Mouse (Mus musculus) megakaryocyte, embryonic 14.5 days (primary cell): ENCODE data around the gene Dgkg. TPM values are rescaled to one million over a fixed set of nuclear protein-coding genes. Genes with fewer than 3 reads are reported as not detected.

Experiments
- H3K27me3 ChIP-seq: replicated peaks from 2 replicates; pipeline ENCODE3; 2012; ENCODE audit warnings: inconsistent platforms
- H3K36me3 ChIP-seq: replicated peaks from 2 replicates; pipeline ENCODE3; 2012; ENCODE audit warnings: low read length, inconsistent platforms, mixed read lengths
- H3K4me1 ChIP-seq: 2 replicates; pipeline ENCODE4 v1.6.1; 2012; ENCODE audit warnings: inconsistent platforms
- H3K4me3 ChIP-seq: replicated peaks from 2 replicates; pipeline ENCODE3; 2012; ENCODE audit warnings: moderate library complexity, mild to moderate bottlenecking, inconsistent platforms
- H3K9me3 ChIP-seq: 2 replicates; pipeline ENCODE4 v1.6.1; 2012; ENCODE audit warnings: inconsistent platforms
- FLI1 ChIP-seq: IDR thresholded peaks from 2 replicates; pipeline ENCODE4 v1.6.1; 2012; ENCODE audit warnings: low read length, inconsistent platforms, mixed read lengths
- GATA1 ChIP-seq: IDR thresholded peaks from 3 replicates; pipeline ENCODE4 v1.6.1; 2012; ENCODE audit warnings: mixed read lengths, low read length, inconsistent platforms, borderline replicate concordance
- polyA plus RNA-seq: library from polyadenylated mRNA; stranded (reverse); fragments of >175 nt; gene quantifications from 2 replicates; pipeline ENCODE4 v1.2.3, GENCODE M21; 2012; ENCODE audit warnings: low replicate concordance; ENCODE audit not compliant: insufficient read depth

Dgkg gene
- polyA plus RNA-seq, 1 experiment, result 2.9 TPM

DNA sequence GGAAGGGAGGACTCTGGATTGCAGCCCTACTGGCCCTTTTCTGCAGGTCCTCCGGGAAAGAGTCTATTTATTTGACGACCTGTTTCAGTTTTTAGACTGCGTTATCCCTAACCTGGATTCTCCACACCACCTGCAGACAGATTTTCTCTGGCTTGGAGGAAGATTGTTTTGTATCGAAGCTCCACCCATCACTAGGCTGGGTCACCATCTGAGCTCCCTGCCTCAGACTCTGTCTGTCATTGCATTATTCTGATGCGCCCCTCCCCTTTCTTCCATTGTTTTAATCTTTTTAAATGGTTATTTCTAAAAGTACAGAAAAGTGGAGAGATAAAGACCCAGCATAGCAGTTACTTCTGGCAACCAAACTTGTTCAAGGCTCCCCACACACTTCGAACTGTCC lies 151.4 kb downstream of the Dgkg start:
- TF ChIP-seq FLI1 (no peak), GATA1 (no peak)
- no peak overlapping the region for H3K4me3 ChIP-seq

DNA sequence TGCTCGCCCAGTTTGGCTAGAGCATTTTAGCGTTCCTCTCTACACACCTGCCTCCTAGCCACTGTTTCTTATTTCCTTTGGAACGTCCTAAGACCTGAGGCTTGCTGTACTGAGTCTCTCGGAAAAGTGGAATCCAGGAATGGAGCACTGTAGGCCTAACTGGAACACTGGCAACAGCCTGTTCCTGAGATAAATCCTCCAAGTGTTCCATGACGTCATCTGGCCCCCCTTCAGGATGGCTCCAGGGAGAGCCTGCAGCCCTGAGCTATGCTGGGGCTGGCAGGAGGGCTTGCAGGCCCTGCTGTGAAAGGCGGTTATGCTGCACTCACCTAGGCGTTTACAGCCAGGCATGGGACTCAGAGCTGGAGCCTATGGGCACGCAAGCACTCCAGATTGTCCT lies 152.2 kb downstream of the Dgkg start:
- Histone ChIP-seq H3K9me3 (no peaks in the 10 kb centered on the region), H3K4me3 (no peak overlapping the region), H3K27me3 (no peaks in the 10 kb centered on the region), H3K36me3 (peaks cover 81% of the 10 kb centered on the region), H3K4me1 (peaks cover 25% of the 10 kb centered on the region)
- no peak for TF ChIP-seq GATA1
- no peak for TF ChIP-seq FLI1

More for the DNA sequence above, 151.4 kb downstream of the Dgkg start:
- Histone ChIP-seq H3K9me3 (no peaks in the 10 kb centered on the region), H3K27me3 (no peaks in the 10 kb centered on the region), H3K4me1 (peaks cover 19% of the 10 kb centered on the region), H3K36me3 (peaks cover 80% of the 10 kb centered on the region)

DNA sequence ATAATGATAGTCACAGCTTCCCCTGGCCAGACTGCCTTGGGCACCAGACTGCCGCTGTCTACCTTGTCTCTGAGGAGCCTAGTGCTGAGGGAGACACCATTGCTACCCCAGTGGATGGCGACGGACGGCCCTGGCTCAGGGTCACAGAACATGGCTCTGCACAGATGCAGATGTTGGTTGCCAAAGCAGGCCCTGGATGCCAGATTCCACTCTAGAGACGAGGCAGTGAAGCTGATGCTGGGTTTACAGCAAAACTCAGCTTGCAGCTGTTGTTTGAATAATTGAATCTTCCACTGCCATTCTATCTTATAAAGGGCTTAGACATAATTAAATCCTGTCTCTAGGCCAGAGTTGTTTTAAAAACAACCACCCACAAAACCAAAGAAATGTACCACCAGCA lies 153.0 kb downstream of the Dgkg start:
- TF ChIP-seq GATA1 (no peak), FLI1 (no peak)
- Histone ChIP-seq H3K36me3 (peaks cover 81% of the 10 kb centered on the region), H3K4me1 (peaks cover 27% of the 10 kb centered on the region), H3K4me3 (no peak overlapping the region), H3K27me3 (no peaks in the 10 kb centered on the region), H3K9me3 (no peaks in the 10 kb centered on the region)

DNA sequence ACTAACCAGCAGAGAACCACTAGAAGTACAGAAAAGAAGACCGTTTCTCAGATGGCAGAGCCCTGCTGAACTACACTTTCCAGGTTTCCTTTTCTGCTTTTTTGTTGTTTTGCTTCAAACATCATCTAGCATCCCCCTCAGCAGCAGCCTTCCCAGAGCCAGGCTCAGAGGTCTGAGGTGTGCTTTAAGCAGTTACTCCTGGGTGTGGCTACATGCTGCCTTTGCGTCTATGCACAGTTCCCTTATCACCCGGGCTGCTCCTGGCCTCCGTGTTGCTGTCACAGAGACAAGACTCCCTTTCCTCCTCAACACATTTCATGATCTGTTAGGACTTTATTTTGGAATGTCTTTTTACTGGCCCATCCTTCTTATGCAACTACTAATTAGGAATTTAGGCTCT lies 153.6 kb downstream of the Dgkg start:
- Histone ChIP-seq H3K4me1 (peaks cover 27% of the 10 kb centered on the region), H3K36me3 (peaks cover 81% of the 10 kb centered on the region), H3K9me3 (no peaks in the 10 kb centered on the region), H3K4me3 (no peak overlapping the region), H3K27me3 (no peaks in the 10 kb centered on the region)
- TF ChIP-seq GATA1, result no peak
- no peak for TF ChIP-seq FLI1

DNA sequence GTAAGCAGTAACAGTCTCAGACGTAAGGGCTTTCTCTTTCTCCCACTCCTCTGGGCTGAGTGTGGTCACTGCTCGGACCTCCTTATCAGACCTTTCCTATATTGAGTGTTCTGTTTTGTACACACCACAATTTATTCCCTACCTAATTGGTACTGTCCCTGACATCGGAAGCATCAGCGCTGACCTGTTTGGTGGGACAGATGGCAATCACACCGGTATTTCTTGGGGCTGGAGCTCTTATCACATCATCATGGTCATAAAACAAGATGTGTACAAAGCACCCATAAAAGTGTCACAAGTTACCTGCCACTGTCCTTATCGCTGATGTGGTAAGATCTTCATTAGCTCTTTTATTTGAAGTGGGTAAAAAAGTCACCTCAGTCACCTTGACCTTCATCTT lies 155.2 kb downstream of the Dgkg start:
- no peak for TF ChIP-seq GATA1
- TF ChIP-seq FLI1, result no peak
- peaks cover 22% of the 10 kb centered on the region for H3K4me1 ChIP-seq
- no peaks in the 10 kb centered on the region for H3K9me3 ChIP-seq
- H3K27me3 ChIP-seq, result no peaks in the 10 kb centered on the region
- no peak overlapping the region for H3K4me3 ChIP-seq
- H3K36me3 ChIP-seq, result peaks cover 81% of the 10 kb centered on the region

DNA sequence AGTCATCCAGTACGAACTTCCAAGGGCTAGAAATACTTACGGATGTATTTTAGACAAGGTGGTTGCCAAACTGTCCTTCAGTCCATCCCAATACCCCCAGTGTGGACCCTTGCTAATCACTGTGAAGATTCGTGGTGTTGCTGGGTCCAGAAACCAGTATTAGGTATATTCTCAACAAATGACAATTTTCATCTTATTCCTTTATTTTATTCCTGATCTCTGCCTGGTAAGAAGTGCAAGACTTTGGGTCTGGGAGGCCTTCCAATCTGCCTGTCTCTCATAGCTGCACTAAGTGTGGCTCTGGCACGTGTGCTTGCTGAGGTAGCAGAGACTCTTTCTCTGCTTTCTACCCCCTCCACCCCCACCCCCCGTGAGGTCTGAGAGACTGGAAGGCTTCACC lies 156.5 kb downstream of the Dgkg start:
- Histone ChIP-seq H3K36me3 (peaks cover 84% of the 10 kb centered on the region), H3K9me3 (no peaks in the 10 kb centered on the region), H3K4me3 (no peak overlapping the region), H3K4me1 (peaks cover 22% of the 10 kb centered on the region), H3K27me3 (no peaks in the 10 kb centered on the region)
- TF ChIP-seq GATA1, result no peak
- no peak for TF ChIP-seq FLI1

DNA sequence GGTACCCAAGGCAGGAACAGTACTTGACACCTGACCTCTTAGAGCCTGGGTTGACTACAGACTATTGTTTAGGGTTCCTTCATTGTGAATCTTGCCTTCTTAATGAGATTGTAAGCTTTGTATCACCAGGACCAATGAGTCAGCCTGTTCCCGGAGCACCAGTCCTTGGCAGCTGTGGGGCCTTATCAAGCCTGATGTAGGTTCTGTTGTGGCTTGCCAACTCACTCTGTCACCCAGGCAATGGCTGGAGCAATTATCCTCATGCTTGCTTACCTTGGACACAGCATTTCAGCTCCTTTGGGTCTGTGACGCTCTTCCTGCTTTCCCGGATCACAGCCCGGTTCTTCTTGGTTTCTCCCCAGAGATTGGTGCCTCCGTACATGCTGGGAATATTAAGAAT lies 157.1 kb downstream of the Dgkg start:
- Histone ChIP-seq H3K27me3 (no peaks in the 10 kb centered on the region), H3K9me3 (no peaks in the 10 kb centered on the region), H3K4me1 (peaks cover 19% of the 10 kb centered on the region), H3K36me3 (peaks cover 84% of the 10 kb centered on the region), H3K4me3 (no peak overlapping the region)
- TF ChIP-seq GATA1 (no peak), FLI1 (no peak)

DNA sequence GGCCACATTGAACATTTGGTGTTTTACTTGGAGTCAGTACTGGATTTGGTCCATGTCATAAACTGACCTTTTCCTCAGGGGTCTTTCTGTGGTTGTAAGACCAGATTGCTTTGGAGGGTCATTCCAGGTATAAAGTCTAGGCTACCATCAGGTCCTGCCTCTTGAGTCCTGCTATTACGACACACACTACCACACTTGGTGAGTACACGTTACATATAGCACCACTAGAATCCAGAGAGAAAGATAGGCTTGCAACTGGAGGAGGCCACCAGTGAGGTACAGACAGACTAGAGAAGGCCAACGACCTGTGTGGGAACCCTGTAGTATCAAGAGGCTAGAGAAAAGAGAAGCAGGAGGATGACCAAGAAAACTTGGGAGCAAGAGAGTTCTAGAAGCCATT lies 157.6 kb downstream of the Dgkg start:
- H3K27me3 ChIP-seq, result no peaks in the 10 kb centered on the region
- H3K4me1 ChIP-seq, result peaks cover 14% of the 10 kb centered on the region
- no peaks in the 10 kb centered on the region for H3K9me3 ChIP-seq
- no peak overlapping the region for H3K4me3 ChIP-seq
- TF ChIP-seq GATA1, result no peak
- peaks cover 84% of the 10 kb centered on the region for H3K36me3 ChIP-seq

DNA sequence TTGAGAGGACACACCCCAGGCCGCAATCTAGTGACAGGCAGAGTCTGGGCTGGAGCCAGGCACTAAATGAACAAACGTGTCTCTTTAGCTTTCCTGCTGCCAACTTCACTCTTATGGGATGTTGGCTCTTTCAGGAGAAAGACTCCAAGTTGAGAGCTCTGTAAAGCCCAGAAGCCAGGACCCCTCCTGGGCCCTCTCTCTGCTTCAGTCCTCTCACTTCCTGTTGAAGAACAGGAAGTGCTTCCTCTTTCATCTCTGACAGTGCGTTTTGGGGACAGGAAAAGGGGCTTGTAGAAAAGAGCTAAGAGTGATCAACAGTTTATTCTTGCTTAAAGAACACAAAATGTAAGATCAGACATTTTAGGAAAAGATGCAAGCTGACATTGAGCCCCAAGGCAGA lies 159.0 kb downstream of the Dgkg start:
- Histone ChIP-seq H3K36me3 (peaks cover 84% of the 10 kb centered on the region), H3K4me1 (peaks cover 8% of the 10 kb centered on the region), H3K9me3 (no peaks in the 10 kb centered on the region), H3K27me3 (no peaks in the 10 kb centered on the region), H3K4me3 (no peak overlapping the region)
- TF ChIP-seq FLI1, result no peak
- no peak for TF ChIP-seq GATA1

DNA sequence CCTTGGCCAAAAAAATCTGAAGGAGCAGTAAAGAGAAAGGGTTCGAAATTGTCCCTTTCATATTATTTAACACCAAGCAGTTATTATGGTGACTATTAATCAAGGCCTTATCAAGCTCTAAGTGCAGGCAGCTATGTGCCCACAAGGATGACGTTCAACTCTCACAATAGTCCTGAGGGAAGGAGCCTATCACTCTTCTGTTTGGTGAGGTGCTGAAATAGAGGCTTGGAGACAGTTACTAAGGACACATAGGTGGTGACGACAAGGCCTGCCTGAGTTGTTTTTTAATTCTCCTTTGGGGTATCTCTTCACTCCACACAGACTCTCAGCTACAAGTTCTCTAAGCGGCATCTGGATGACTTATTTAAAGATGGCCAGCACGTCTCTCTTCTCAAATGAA lies 161.8 kb downstream of the Dgkg start:
- TF ChIP-seq FLI1 (no peak), GATA1 (no peak)
- Histone ChIP-seq H3K4me3 (no peak overlapping the region), H3K27me3 (no peaks in the 10 kb centered on the region), H3K36me3 (peaks cover 99% of the 10 kb centered on the region), H3K9me3 (no peaks in the 10 kb centered on the region), H3K4me1 (peaks cover 7% of the 10 kb centered on the region)

DNA sequence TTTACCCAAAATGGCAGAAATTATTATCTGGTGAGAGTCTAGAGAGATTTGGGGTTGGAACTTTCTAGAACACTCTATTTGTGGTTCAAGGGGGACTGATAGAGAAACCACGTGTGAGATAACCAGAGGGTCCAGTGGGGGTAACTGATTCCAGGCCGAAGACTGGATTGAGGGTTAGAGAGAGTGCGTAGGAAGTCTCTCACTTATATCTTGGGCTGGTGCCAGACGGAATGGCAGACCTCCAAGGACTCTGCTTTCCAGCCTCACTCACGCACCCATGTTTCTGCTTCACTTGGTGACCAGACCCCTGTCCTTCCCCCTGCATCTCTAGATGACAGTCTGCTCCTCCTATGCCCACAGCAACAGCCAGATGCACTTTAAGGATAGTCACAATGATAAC lies 162.2 kb downstream of the Dgkg start:
- Histone ChIP-seq H3K27me3 (no peaks in the 10 kb centered on the region), H3K4me1 (peaks cover 4% of the 10 kb centered on the region), H3K36me3 (peaks cover 99% of the 10 kb centered on the region), H3K9me3 (no peaks in the 10 kb centered on the region), H3K4me3 (no peak overlapping the region)
- no peak for TF ChIP-seq GATA1
- no peak for TF ChIP-seq FLI1
